8 mouse cellular contexts compared by ENCODE assay signal in the genomic region with DNA sequence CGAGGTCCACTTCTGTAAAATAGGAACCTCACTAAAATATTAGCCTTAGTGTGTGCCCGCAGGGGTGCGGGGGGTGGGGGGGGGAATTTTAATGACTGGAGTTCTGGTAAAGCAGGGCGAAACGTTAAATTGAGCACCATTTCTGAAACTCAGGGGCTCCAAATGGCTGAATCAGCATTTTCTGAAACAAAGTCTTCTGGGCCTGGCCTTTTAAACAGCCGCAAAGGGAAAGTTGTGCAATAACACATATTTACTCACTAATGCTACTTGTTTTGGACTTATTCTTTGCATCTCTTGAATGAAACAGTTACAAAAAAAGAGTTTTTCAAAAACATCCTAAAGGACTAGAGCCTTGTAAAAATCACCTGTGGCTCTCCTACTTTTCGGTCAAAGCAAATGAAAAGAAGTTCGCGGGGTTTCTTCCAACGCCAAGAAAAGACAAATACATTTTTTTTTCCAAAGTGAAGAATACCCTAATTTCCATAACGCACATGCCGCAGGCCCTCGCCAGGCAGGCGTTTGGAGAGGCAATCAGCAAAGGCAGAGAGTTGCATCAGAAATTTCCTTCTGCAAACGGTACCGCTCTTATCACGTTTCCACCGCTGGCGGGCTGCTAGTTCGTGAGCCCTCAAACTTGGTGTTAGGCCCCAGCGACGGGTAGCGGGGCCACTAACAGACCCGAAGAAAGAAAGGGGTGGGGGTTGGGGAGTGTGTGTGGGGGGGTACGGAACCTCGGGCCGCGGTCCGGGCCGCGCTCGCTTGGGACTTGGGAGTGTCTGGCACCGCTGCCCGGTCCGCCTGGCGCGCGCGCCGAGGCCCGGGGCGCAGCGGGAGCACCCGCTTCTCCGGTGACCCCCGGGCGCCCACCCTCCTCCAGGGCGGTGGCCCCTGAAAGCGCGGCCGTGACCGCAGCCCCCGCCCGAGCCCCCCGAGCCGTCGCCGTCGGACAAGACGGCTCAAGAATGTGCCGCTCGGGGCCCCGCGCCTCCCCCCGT. TPM values are rescaled to one million over a fixed set of nuclear protein-coding genes. Genes with fewer than 3 reads are reported as not detected.
DNase-seq lines count a peak whose midpoint lies in the region; ATAC-seq and TF ChIP-seq lines count a peak whose summit lies in the region.

No protein-coding gene starts in this region.

- H3K4me3 ChIP-seq in G1E (ENCODE audit: low read depth, low read length), result no peak overlapping the region; the same call in 1 of the 2 replicates
- peak overlapping the region; percentile 67 for H3K4me3 ChIP-seq in heart, embryonic 16.5 days (ENCODE audit: low read length)

- peak overlapping the region; percentile 91 for H3K27ac ChIP-seq in heart, embryonic 16.5 days (ENCODE audit: low read length)

- H3K27me3 ChIP-seq in G1E (ENCODE audit: insufficient read depth, low read length), result no peaks in the 10 kb centered on the region; the same call in 1 of the 2 replicates
- peaks cover 63% of the 10 kb centered on the region for H3K27me3 ChIP-seq in heart, embryonic 16.5 days (ENCODE audit: control insufficient read depth, insufficient read depth, low read length)

- ATAC-seq in G1E (ENCODE audit: extremely low read depth, insufficient number of reproducible peaks, low FRiP score, poor library complexity, severe bottlenecking), result no peak
- ATAC-seq in heart, embryonic 16.5 days (replicated peaks; ENCODE audit: extremely low read depth, insufficient read depth, low FRiP score), result 0 out of 2 replicates have a peak, but pooled peaks have one; percentile 3
- no peak for ATAC-seq in activated CD4-positive, CD25-positive, alpha-beta regulatory T cell, adult 4 months

- peak overlapping the region; percentile 88 for H3K9ac ChIP-seq in heart, embryonic 16.5 days (ENCODE audit: low read length)

- H3K36me3 ChIP-seq in G1E (replicated peaks), result no peaks in the 10 kb centered on the region
- H3K36me3 ChIP-seq in heart, embryonic 16.5 days (ENCODE audit: control insufficient read depth, insufficient read depth), result no peaks in the 10 kb centered on the region

- DNase-seq in G1E (ENCODE audit: low spot score), result peak; percentile 5
- DNase-seq in c-Kit-positive CD71-positive TER-119-positive erythroid progenitor cells, embryonic 14.5 days (ENCODE audit: low spot score), result peak; percentile 46
- DNase-seq in liver, result peak; percentile 65
- DNase-seq in neural tube, embryonic 10.5 days (ENCODE audit: extremely low spot score, low spot score), result peak; percentile 60
- no peak for DNase-seq in layer of hippocampus, postnatal 14 days (ENCODE audit: low spot score in 2 of 2)
- DNase-seq in frontal cortex, postnatal 10 days (ENCODE audit: low spot score in 2 of 2), result no peak

- whole genome bisulfite sequencing in heart, embryonic 16.5 days, result 2% methylated on average over 57 of the region's 65 CpGs

- TF ChIP-seq CTCF in G1E (IDR thresholded peaks at IDR 0.05; ENCODE audit: low read depth, low read length), result no peak

- peaks cover 17% of the 10 kb centered on the region for H3K9me3 ChIP-seq in G1E (replicated peaks)
- no peaks in the 10 kb centered on the region for H3K9me3 ChIP-seq in heart, embryonic 16.5 days (replicated peaks; ENCODE audit: control insufficient read depth, low read length)

- H3K4me2 ChIP-seq in heart, embryonic 16.5 days (ENCODE audit: low read depth, low read length), result peak overlapping the region; percentile 69

- H3K4me1 ChIP-seq in G1E (ENCODE audit: insufficient read depth, low read depth, low read length), result no peaks in the 10 kb centered on the region
- H3K4me1 ChIP-seq in heart, embryonic 16.5 days (ENCODE audit: control insufficient read depth, insufficient read depth, low read length), result 0 out of 2 replicates have a peak, but pooled peaks cover 3% of the 10 kb centered on the region

RNA-seq across cellular contexts. Expression of a gene that starts 2.3 kb away (rescaled TPM):
- total RNA-seq in G1E (2014; fragmentation: Nextera tagmentation) (0.30 TPM in 1 of 2 replicates, not detected in the other), G1E (2017) (0.29 and 0.33 TPM in 2 replicates)
- 0.08 TPM in 1 of 2 replicates, not detected in the other for polyA plus RNA-seq in G1E (2012)
- 496 and 553 TPM in 2 replicates for polyA plus RNA-seq in heart, embryonic 16.5 days (2015; fragmentation: Nextera tagmentation; extraction: Ambion mirVana)
- 10 to 100 TPM; 29.3 to 32.3 TPM for total RNA-seq in layer of hippocampus, postnatal 14 days (2021)
- polyA plus RNA-seq in activated CD4-positive, CD25-positive, alpha-beta regulatory T cell, adult 4 months (2017; shearing (Covaris generic)), result not detected

Comparison
In these comparisons a context has a peak if more than half of its experiments do, and no peak if none do; other contexts are left out.
1. DNase-seq: peak in G1E (single experiment), c-Kit-positive CD71-positive TER-119-positive erythroid progenitor cells, embryonic 14.5 days (single experiment), liver (single experiment) and neural tube, embryonic 10.5 days (single experiment); none in layer of hippocampus, postnatal 14 days (0 of 2) and frontal cortex, postnatal 10 days (0 of 2).
2. RNA of a gene that starts 2.3 kb away (polyA plus RNA-seq): 496 to 553 TPM in heart, embryonic 16.5 days; not detected in activated CD4-positive, CD25-positive, alpha-beta regulatory T cell, adult 4 months and 0.08 TPM in G1E; every median in the first group is over 100 times any median in the second.